Mouse (Mus musculus) lung, adult 2 months (tissue): ENCODE data around the gene Ptprg.

ENCODE experiments used
- CTCF ChIP-seq: fragments of 200-500 bp; IDR thresholded peaks from 2 replicates; pipeline ENCODE4 v1.5.1; 2011; ENCODE audit warnings: mild to moderate bottlenecking, low read length, control low read depth; ENCODE audit not compliant: insufficient read depth
- POLR2A ChIP-seq: fragments of 200-500 bp; IDR thresholded peaks from 2 replicates; pipeline ENCODE4 v1.6.1; 2011; ENCODE audit warnings: low read depth, mild to moderate bottlenecking, control low read depth, low read length, borderline replicate concordance; ENCODE audit errors: extremely low read depth

DNA sequence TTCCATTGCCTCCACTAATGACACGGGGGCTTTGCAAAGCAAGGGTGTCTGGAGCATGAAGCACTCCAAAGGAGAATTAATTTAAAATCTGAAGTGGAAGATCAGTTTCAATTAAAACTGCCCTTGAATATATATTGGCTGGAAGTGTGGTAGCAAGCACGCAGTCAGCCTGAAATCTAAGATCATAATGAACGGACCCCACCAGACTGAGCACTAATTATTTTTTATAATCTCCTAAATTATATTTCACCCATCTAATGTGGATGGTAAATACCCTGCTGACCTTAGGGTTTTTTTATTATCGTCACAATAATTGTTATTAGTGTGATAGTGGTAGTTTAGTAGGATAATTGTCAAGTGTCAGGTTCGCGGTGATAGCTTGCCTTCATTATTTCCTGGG, 397.0 kb downstream of the Ptprg start:
- no peak for TF ChIP-seq CTCF
- no peak for TF ChIP-seq POLR2A
